Mouse (Mus musculus) T-helper 17 cell (primary cell): ENCODE measurements at regions not wholly inside any gene's neighbourhood (a gene's known extent, or its start where the extent isn't known, plus 50 kb on each side); places are given as distances from the start of the nearest gene placed in this dataset.

ENCODE experiments used
- in situ Hi-C, 2 experiments: fragments of 300-600 bp; cut with MboI, MseI; formaldehyde crosslinking; loops; 1 replicate in 1 of 2; 2 replicates in 1 of 2; pipeline ENCODE4 v1.15.1; 2025; ENCODE audit warnings: high pct_unique_total_duplicates in 2 of 2

- in situ Hi-C loops = no loop called here
Observed at GRCm38 (mm10) chr5:118377402-118377848, 132.4 kb downstream of the 2410131K14Rik start.

DNA sequence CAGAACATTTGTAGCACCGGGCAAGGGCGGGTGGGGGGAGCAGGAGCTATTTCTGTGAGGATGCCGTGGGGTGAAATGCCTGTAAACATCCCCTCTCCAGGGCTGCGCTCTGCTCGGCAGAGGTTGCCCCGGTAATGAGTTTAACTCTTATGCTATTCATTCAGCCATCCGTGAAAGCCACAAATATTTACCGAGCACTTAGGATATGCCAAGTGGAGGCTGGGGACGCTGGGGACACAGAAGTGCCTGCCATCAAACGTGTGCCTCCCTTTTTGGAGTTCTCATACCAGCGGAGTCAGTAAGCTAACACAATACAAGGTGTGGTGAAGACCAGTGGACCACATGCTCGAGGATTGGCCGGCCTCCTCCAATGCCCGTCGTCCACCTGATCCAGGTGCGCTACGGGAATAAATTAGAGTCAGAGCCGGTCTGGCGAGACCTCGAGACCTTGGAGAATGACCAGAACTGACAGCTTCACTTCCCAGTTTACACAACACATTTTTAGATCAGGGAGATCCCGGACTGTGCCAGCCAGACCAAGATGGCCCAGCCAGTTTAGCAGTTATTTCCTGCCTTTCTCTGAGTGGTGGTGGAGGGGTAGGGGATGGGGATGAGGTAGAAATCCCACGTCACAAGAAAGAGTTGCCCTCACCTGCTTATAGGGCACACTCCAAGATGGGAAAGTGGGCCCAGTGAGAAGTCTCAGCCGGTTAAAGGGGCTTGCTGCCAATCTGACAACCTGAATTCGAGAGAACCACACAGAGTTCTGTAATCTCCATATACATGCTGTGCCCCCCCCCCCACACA, 134.4 kb downstream of the 2410131K14Rik start:
- in situ Hi-C loops = loop anchor here in 1 of 2 experiments (5.0 kb wide), 1 partner anchor 47 kb away; no protein-coding TSS in a partner anchor

GRCm38 (mm10) chr5:118380052-118380421, 135.0 kb downstream of the 2410131K14Rik start:
- in situ Hi-C loops = loop anchor here in 1 of 2 experiments (5.0 kb wide), 1 partner anchor 48 kb away; no protein-coding TSS in a partner anchor

GRCm38 (mm10) chr5:118380422-118381293, 135.6 kb downstream of the 2410131K14Rik start:
- in situ Hi-C loops = loop anchor here in 1 of 2 experiments (5.0 kb wide), 1 partner anchor 48 kb away; no protein-coding TSS in a partner anchor

DNA sequence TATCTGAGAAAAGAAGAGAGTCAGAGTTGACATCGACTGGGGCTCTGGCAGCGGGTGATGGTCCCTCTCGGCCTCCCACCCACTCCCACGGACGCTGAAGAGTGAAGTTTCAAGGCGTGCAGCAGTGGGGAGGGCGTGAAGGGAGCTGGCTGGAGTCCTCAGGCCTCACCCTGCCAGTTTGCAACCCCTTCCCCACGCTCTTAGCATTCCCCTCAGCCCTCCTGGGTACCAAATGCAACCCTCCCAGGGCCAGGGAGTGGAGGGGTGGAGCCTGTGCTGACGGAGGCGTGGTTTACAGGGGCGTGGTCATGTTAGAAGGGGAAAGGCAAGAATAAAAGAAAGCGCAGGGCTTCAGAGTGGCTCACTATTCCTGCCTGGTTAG, 136.3 kb downstream of the 2410131K14Rik start:
- in situ Hi-C loops = loop anchor here in 1 of 2 experiments (5.0 kb wide), 1 partner anchor 49 kb away; no protein-coding TSS in a partner anchor

GRCm38 (mm10) chr5:118386126-118386525, 141.1 kb downstream of the 2410131K14Rik start:
- in situ Hi-C loops = no loop called here

DNA sequence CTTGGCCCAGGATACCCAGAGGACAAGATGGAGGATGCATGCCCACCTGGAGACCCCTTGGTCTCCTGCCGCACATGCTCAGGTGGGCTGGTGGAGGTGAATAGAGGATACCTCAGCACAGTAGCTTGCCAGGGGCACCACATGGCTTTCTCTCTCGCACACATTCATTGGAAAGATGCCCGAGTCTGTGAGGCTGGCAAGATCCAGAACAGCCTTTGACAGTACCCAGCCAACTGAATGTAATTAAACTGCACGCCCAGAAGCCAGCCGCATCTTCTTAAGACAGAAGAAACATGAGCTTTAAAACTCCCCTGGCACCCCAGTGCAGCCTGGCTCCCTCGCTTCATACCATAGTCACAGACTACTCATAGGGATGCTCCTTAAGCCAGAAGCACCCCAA, 143.4 kb downstream of the 2410131K14Rik start:
- in situ Hi-C loops = no loop called here

DNA sequence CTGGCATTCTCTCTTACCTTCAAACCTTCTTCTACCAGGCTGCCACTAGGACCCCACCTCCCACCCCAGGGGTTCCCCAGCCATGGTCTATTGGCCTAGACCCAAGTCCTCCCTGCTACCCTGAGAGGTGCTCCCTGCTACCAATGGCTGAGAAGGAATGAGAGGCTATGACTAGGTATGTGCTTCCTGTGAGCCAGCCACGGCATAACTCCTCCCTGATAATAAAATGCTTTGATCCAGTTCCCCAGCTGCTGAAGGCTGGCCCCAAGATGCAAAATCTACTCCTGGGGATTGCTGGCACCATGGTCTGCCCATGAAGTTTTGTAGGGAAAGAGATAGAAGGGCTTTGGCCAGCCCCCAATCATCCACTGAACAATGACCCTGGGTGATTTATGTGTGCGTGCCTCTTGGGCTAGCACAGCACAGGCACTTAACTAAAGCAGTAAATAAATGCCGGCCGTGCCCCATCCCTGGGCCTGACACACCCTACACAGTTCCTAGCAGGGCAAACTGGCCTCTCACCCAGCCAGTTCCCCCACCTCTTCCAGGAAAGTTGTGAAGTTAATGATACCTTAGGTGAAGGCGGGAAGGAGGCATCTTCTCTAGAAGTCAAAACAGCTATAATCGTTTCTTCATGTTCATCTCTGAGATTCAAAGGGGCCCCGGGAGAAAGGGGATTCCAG, 145.8 kb downstream of the 2410131K14Rik start:
- in situ Hi-C loops = no loop called here

DNA sequence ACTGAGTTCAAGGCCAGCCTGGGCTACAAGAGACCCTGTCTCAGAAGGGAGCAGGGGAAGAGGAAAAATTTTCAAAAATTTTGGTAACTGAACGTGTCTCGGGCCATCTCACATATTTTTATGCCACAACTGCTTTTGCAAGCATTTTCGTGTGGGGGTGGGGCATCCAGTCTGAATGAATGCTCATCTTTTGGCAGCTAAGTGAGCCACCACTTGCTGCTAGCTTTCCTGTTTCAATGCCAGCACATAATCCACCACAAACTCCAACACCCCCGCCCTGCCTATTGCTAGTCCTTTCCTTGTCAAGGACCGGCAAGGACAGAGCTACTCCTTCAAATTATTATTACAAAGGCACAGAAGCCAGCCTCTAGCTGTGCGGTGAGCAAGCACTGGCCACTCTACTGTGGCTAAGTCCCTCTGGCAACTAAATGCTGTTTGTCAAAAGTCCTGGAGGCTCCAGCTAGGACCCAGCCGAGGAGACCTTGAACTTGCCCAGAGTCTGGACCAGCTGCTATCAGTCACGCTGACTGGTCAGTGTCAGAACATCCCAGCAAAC, 148.0 kb downstream of the 2410131K14Rik start:
- in situ Hi-C loops = no loop called here

DNA sequence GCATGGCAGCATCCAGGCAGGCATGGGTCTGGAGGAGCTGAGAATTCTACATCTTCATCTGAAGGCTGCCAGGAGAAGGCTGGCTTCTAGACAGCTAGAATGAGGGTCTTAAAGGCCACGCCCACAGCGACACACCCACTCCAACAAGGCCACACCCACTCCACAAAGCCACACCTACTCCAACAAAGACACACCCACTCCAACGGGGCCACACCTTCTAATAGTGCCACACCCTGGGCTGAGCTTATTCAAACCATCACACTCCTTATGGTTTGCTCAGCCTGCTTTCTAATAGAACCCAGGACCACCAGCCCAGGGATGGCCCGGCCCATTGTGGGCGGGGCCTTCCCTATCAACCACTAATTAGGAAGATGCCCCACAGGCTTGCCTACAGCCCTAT, 149.0 kb downstream of the 2410131K14Rik start:
- in situ Hi-C loops = no loop called here

- in situ Hi-C loops = no loop called here
Observed at GRCm38 (mm10) chr5:118396004-118396725, 151.1 kb downstream of the 2410131K14Rik start.

DNA sequence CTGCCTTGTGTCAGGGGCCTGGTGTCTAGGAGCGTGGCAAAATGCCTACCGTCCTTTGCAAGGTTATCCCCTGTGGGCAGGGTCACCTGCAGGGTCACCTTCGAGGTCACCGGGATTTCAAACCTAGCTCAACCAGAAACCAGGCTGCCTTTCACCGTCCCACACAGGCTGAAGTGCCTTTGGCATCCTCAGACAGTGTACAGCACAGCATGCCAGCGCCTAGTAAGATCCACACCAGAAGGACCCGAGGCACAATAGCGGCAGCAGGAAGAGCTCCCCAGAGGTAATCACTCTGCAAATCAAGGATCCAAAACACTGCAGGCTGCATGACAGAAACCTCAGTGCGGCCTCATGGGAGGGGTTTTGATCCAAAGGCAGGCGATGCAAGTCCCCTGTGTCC, 155.9 kb downstream of the 2410131K14Rik start:
- in situ Hi-C loops = loop anchor here in 1 of 2 experiments (25.0 kb wide), 1 partner anchor 889 kb away; no protein-coding TSS in a partner anchor

GRCm38 (mm10) chr5:118404398-118404797, 156.1 kb upstream of the Med13l start:
- in situ Hi-C loops = loop anchor here in 1 of 2 experiments (25.0 kb wide), 1 partner anchor 892 kb away; no protein-coding TSS in a partner anchor

DNA sequence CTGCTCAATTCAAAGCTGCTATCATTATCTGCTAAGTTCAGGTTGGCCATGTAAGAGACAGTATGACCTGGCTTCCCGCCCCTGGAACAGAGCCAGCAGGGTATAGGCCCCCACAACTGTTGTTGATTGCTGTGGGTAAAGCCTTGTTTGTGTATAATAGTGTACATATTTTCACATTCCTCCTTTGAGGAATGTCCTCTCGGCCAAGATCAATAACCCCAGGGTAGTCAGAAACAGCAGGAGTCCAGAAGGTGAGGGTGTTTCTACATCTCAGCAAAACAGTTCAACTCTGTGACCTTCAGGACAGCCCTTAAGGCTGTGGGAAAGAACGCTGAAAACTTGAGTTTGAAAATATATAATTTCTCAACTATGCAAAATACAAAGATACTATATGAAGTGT, 155.1 kb upstream of the Med13l start:
- in situ Hi-C loops = loop anchor here in 1 of 2 experiments (25.0 kb wide), 1 partner anchor 893 kb away; no protein-coding TSS in a partner anchor

DNA sequence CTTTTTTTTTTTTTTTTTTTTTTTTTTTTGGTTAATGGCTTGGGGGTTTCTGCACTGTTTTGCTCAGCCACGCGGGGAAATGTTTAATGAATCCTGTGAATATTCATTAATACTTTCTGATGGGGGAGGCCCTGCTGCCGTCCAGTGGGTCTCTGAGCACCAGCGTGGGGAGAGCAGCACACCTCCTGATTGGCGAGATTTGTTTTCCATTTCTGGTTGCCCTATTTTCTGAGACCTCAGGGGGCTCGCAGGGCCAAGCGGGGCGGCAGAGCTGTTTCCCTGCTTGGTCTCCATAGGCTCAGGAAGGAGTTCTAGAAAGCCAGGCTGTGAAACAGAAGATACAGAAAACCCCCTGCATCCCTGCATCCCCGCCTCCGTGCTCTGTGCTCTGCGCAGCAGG, 153.0 kb upstream of the Med13l start:
- in situ Hi-C loops = loop anchor here in 1 of 2 experiments (25.0 kb wide), 1 partner anchor 895 kb away; no protein-coding TSS in a partner anchor

- in situ Hi-C loops = loop anchor here in 1 of 2 experiments (25.0 kb wide), 1 partner anchor 896 kb away; no protein-coding TSS in a partner anchor
Observed at GRCm38 (mm10) chr5:118407973-118408372, 152.5 kb upstream of the Med13l start.

DNA sequence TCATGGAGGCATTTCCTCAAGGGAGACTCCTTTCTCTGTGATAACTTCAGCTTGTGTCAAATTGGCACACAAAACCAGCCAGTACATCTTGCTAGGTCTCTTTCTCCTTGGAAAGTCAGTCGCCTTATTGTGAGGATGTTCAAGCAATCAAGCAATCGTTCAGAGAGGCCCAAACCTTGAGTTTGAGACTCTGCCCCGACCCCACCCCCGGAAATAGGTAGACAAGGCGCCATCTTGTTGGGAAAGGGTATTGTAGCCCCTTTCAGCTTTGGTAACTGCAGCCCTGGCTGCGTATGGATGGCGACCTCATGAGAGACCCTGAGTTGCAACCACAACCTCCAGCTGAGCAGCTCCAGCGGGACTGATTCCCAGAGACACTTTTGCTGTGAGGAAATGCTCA, 151.7 kb upstream of the Med13l start:
- in situ Hi-C loops = loop anchor here in 1 of 2 experiments (25.0 kb wide), 1 partner anchor 897 kb away; no protein-coding TSS in a partner anchor

- in situ Hi-C loops = loop anchor here in 1 of 2 experiments (25.0 kb wide), 1 partner anchor 901 kb away; no protein-coding TSS in a partner anchor
Observed at GRCm38 (mm10) chr5:118413428-118414282, 146.8 kb upstream of the Med13l start.
